Mouse (Mus musculus) midbrain, embryonic 14.5 days (tissue): ENCODE measurements at regions not wholly inside any gene's neighbourhood (a gene's known extent, or its start where the extent isn't known, plus 50 kb on each side); places are given as distances from the start of the nearest gene placed in this dataset.

Source experiments
- ATAC-seq: fragments of 200-750 bp; cut with Nextera tagmentation; 2 replicates; pipeline ENCODE4 v1.8.0; 2017; ENCODE audit warnings: moderate number of reproducible peaks, moderate library complexity; ENCODE audit not compliant: low FRiP score, low TSS enrichment
- DNase-seq: peaks from one replicate; pipeline ENCODE4 v3.0.0-alpha.2; 2015
- H3K27ac ChIP-seq: fragments of 300-500 bp; sonication (generic); replicated peaks from 2 replicates; pipeline ENCODE4 v1.5.1; 2014; ENCODE audit warnings: mild to moderate bottlenecking, low read depth, low read length, moderate library complexity
- H3K27me3 ChIP-seq: fragments of 300-500 bp; sonication (generic); 2 replicates; pipeline ENCODE4 v1.6.1; 2014; ENCODE audit warnings: low read length, control low read depth, mixed read lengths; ENCODE audit not compliant: control insufficient read depth, insufficient read depth
- H3K36me3 ChIP-seq: fragments of 300-500 bp; sonication (generic); 2 replicates; pipeline ENCODE4 v1.6.1; 2014; ENCODE audit warnings: low read length, control low read depth; ENCODE audit not compliant: control insufficient read depth, insufficient read depth
- H3K4me1 ChIP-seq: fragments of 300-500 bp; sonication (generic); 2 replicates; pipeline ENCODE4 v1.6.1; 2014; ENCODE audit warnings: mild to moderate bottlenecking, antibody characterized with exemption, low read length, control low read depth; ENCODE audit not compliant: control insufficient read depth, insufficient read depth
- H3K4me2 ChIP-seq: fragments of 300-500 bp; sonication (generic); 2 replicates; pipeline ENCODE4 v1.6.1; 2014; ENCODE audit warnings: mild to moderate bottlenecking, low read length, moderate library complexity
- H3K4me3 ChIP-seq: fragments of 300-500 bp; sonication (generic); replicated peaks from 2 replicates; pipeline ENCODE4 v1.5.1; 2014; ENCODE audit warnings: low read depth, low read length
- H3K9ac ChIP-seq: fragments of 300-500 bp; sonication (generic); replicated peaks from 2 replicates; pipeline ENCODE4 v1.6.1; 2014; ENCODE audit warnings: mild to moderate bottlenecking, low read length, moderate library complexity
- H3K9me3 ChIP-seq: fragments of 300-500 bp; sonication (generic); 2 replicates; pipeline ENCODE4 v1.6.1; 2016; ENCODE audit warnings: low read length, control low read depth, mixed read lengths; ENCODE audit not compliant: control insufficient read depth
- WGBS: fragments of 180-500 bp; shearing (Covaris S2); extraction: QIAGEN DNeasy Blood & Tissue Kit; methylation state at CpG from one replicate; pipeline ENCODE4 v1.1.7; 2014; 5-methylcytosine and 5-hydroxymethylcytosine counted together

DNA sequence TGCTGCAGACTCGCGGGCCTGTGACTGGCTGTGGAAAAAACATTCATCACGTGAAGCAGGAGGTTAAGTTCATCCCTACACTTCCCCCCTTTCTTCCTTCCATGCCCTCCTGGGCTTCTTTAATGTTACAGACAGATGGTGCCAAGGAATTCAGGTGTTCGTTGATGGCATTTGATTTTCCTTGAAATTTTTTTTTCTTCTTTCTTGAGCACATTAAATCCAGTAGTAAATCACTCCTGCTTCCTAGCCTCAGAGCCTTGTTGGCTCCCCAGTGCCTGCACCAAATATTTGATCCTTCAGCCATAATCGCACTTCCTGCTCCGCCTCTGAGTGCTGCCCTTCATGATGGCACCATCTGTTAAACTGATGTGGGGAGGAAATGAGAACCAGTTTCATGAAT is 184.8 kb downstream of the Cmpk2 start:
- no peak overlapping the region for H3K9ac ChIP-seq
- no peaks in the 10 kb centered on the region for H3K36me3 ChIP-seq
- H3K27ac ChIP-seq = no peak overlapping the region
- no peaks in the 10 kb centered on the region for H3K9me3 ChIP-seq
- no peak overlapping the region for H3K4me3 ChIP-seq
- no peaks in the 10 kb centered on the region for H3K27me3 ChIP-seq
- no peaks in the 10 kb centered on the region for H3K4me1 ChIP-seq
- no peak for DNase-seq
- ATAC-seq = no peak
- no peak overlapping the region for H3K4me2 ChIP-seq
- WGBS = 81% methylated on average over 6 of the region's 6 CpGs

DNA sequence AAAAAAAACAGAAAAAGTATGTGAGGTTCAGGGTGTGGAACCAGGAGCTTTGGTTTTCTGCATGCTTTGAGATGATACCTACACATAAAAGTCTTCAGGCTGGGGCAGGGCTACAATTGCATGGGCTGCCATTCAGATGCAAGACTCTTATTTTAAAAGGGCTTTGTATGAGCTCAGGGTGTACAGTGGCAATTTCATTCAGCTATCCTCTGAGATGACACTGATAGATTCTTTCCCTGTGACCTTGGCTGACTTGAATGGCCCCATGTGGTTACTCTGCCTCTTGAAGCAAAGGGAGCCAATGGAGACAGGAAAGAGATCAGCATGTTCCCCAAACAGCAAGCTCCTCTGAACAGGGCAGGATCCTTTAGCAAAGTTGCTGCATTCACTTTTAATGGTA is 177.1 kb downstream of the Cmpk2 start:
- no peak for ATAC-seq
- no peaks in the 10 kb centered on the region for H3K36me3 ChIP-seq
- H3K27me3 ChIP-seq = no peaks in the 10 kb centered on the region
- H3K4me1 ChIP-seq = 0 out of 2 replicates have a peak, but pooled peaks cover 4% of the 10 kb centered on the region
- no peaks in the 10 kb centered on the region for H3K9me3 ChIP-seq
- H3K4me2 ChIP-seq = no peak overlapping the region
- DNase-seq = no peak
- no peak overlapping the region for H3K9ac ChIP-seq
- H3K4me3 ChIP-seq = no peak overlapping the region
- H3K27ac ChIP-seq = no peak overlapping the region

DNA sequence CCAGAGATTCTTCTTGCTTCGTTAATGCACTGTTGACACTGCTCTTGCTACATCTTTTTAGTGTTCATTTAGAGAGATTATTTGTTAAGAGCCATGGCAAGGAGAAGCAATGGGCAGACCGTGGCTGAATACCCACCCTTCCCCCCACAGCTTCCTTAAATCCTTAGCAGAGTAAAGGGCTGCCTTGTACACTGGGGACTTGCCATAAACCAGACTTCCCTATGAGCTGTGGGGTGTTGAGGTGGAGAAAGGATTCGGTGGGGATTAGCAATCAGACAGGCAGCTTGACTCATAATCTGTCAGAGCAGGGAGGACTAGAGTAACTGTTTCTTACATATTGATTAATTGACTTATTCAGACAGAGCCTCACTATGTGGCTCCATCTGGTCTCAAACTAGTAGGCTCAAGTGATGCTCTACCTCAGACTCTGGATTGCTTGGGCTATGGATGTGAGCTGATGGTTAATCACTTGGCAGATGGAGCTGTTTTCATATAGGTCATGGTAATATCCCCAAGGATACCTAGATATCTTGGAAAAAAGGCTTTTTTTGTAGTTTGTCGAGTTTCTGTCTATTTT is 166.7 kb downstream of the Cmpk2 start:
- Histone ChIP-seq H3K36me3 (no peaks in the 10 kb centered on the region), H3K4me3 (no peak overlapping the region), H3K4me1 (peaks cover 30% of the 10 kb centered on the region), H3K9ac (no peak overlapping the region), H3K9me3 (no peaks in the 10 kb centered on the region), H3K27ac (peak overlapping the region; percentile 75), H3K27me3 (no peaks in the 10 kb centered on the region), H3K4me2 (peak overlapping the region; percentile 21)
- WGBS = 26% methylated on average over 4 of the region's 4 CpGs
- DNase-seq (peak; percentile 68), ATAC-seq (peak; percentile 74; the same call in 1 of the 2 replicates)

DNA sequence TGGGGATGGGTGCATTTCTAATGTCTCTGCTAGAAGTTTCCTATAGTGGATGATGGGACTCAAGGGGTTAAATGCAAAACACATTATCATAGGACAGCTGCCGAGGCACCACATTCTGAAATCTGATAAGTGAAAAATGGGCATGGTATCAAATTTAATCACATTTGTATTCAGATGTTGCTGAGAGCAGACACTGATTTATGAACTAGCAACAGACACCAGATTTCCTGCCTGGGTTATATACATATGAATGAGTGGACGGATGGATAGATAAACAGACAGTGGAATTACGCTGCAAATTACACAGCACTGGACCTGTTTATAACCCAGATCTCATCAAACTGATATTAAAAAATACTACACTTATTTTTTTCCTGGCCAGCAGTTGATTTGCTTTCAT is 166.2 kb downstream of the Cmpk2 start:
- peaks cover 30% of the 10 kb centered on the region for H3K4me1 ChIP-seq

DNA sequence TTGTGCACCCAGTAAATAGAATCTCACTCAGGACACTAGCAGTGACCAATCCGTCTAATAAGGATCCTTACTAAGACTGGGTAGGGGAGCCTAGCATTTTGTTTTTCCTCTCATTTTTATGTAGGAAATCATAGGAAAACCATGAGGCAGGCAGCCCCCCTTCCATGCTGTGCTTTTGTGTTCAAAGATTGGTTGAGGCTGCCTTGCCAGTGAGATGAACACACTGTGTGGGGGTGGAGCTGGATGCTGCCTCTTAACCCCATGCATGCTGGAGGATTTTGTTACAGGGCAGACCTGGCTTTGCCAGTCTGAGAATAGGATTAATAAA is 162.8 kb downstream of the Cmpk2 start:
- Histone ChIP-seq H3K4me3 (no peak overlapping the region), H3K27me3 (no peaks in the 10 kb centered on the region), H3K4me1 (peaks cover 30% of the 10 kb centered on the region), H3K27ac (peak overlapping the region; percentile 94), H3K4me2 (peak overlapping the region; percentile 39), H3K9ac (peak overlapping the region; percentile 51; the same call in 1 of the 2 replicates), H3K9me3 (no peaks in the 10 kb centered on the region), H3K36me3 (no peaks in the 10 kb centered on the region)
- peak; percentile 91 for ATAC-seq
- 0% methylated on average over 1 of the region's 1 CpGs for WGBS
- DNase-seq = peak; percentile 84

More for the DNA sequence above, 166.2 kb downstream of the Cmpk2 start:
- no peak overlapping the region for H3K9ac ChIP-seq
- peak overlapping the region; percentile 21 for H3K4me2 ChIP-seq
- H3K36me3 ChIP-seq = no peaks in the 10 kb centered on the region
- H3K27me3 ChIP-seq = no peaks in the 10 kb centered on the region
- peak; percentile 44; the same call in 1 of the 2 replicates for ATAC-seq
- H3K4me3 ChIP-seq = no peak overlapping the region
- no peaks in the 10 kb centered on the region for H3K9me3 ChIP-seq
- WGBS = 5% methylated on average over 3 of the region's 3 CpGs
- DNase-seq = peak; percentile 72
- peak overlapping the region; percentile 75 for H3K27ac ChIP-seq

DNA sequence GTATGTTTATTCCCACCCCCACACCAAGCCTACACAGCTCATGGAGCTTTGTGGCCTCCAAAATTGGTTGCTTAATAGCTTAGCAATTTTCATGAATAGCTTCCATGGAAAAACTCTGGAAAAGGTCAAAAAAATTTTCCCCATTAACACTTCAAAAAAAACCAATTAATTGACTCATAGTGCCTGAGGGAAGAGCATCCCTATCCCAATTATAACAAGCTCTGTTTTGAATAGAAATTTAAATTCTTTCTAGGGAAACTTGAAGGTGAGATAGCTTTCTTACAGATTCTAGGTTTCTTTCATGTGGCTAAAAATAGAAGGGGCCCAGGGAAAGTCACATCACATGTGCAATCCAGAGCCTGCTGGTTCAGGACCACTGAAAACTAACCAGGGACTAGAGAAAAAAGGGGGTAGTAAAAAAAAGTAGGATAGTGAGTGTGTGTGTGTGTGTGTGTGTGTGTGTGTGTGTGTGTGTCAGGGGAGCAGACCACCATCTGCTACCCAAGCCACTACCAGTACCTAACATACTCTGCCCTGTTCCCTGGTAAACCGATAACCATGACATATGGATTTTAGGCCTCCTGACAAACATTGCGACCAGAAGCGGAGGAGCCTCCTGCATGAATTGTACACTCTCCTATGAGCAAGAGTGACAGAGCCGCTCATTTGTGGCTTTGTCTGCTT is 162.2 kb downstream of the Cmpk2 start:
- 5% methylated on average over 4 of the region's 4 CpGs for WGBS
- Histone ChIP-seq H3K4me2 (peak overlapping the region; percentile 39), H3K27ac (peak overlapping the region; percentile 94), H3K9me3 (no peaks in the 10 kb centered on the region), H3K9ac (peak overlapping the region; percentile 51; the same call in 1 of the 2 replicates), H3K4me3 (no peak overlapping the region), H3K27me3 (no peaks in the 10 kb centered on the region), H3K4me1 (peaks cover 30% of the 10 kb centered on the region), H3K36me3 (no peaks in the 10 kb centered on the region)
- ATAC-seq = peak; percentile 77
- DNase-seq = peak; percentile 59

DNA sequence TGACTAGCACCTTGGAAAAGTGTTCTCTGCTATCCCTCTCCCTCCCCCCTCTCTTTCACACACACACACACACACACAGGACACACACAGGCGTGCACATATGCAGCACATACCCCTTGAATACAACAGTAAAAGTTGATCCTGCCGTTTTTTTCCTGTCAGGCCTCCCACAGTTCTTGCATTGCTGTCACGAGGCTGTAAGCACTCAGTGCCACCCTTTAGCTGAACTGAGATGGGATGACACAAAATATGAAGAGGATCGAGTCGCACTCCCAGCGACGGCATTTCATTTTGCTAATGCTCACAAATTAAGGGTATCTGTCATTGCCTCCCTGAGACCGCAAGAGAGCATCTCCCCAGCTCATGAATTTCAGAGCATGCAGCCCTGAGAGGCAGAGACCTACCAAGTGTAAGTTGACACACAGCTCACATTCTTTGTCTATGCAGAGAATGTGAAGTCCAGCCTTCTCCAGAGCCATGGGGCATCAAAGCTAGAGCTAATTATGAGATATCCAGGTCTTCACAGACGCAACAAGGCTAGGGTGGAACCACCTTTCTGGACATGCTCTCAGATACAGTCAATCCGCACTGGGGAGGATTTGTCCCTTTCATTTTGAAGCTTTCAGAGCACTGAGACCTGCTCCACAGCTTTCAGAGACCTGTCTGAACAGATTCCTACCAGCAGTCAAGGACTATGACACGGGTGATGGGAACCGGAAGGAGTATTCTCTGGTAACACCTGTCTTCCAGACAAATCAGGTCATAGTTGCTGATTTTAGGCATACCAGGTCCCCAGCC is 152.3 kb downstream of the Cmpk2 start:
- Histone ChIP-seq H3K4me2 (no peak overlapping the region), H3K9me3 (no peaks in the 10 kb centered on the region), H3K4me3 (no peak overlapping the region), H3K27me3 (no peaks in the 10 kb centered on the region), H3K9ac (no peak overlapping the region), H3K4me1 (peaks cover 11% of the 10 kb centered on the region), H3K27ac (peak overlapping the region; percentile 46), H3K36me3 (no peaks in the 10 kb centered on the region)
- WGBS = 68% methylated on average over 12 of the region's 12 CpGs
- ATAC-seq = no peak
- peak; percentile 34 for DNase-seq

DNA sequence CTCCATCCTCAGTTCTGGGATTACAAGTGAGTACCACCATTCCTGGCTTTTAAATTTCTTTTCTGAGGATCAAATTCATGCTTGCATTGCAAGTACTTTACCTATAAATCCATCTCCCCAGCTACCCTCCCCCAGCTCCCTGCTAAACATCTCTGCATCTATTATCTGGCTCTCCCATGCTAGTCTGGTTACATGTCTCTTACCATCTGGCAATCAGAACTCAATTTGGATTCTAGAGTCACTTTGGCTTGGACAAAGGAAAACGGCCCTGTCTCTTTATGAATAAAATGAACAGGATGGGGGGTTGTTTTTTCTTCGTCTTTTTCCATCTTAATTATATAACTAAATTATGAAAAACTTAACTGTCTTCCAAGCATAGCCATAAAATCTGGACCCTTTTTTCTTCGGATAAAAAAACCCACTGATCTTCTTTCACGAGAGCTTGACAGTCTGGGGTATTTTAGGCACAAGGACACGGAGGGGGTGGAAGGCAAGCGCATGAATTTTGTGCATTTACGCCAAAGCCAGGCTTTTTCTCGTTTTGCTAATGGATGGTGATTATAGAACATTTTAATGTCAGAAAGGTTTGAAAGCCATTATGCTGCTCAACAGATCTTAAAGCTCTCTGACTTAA is 151.6 kb downstream of the Cmpk2 start:
- no peak overlapping the region for H3K4me2 ChIP-seq
- H3K4me3 ChIP-seq = no peak overlapping the region
- H3K27me3 ChIP-seq = no peaks in the 10 kb centered on the region
- H3K4me1 ChIP-seq = peaks cover 11% of the 10 kb centered on the region
- ATAC-seq (no peak), DNase-seq (peak; percentile 49)
- H3K9me3 ChIP-seq = no peaks in the 10 kb centered on the region
- H3K36me3 ChIP-seq = no peaks in the 10 kb centered on the region
- 54% methylated on average over 8 of the region's 8 CpGs for WGBS
- H3K27ac ChIP-seq = peak overlapping the region; percentile 46
- H3K9ac ChIP-seq = no peak overlapping the region
